Mouse (Mus musculus): Measurements from ENCODE around the gene Eda2r. TPM values are rescaled to one million over a fixed set of nuclear protein-coding genes. Genes with fewer than 3 reads are reported as not detected.

Eda2r gene
- polyA plus RNA-seq (2016; fragmentation: Nextera tagmentation; extraction: Ambion mirVana) = 1.4 and 1.9 TPM in 2 replicates

DNA sequence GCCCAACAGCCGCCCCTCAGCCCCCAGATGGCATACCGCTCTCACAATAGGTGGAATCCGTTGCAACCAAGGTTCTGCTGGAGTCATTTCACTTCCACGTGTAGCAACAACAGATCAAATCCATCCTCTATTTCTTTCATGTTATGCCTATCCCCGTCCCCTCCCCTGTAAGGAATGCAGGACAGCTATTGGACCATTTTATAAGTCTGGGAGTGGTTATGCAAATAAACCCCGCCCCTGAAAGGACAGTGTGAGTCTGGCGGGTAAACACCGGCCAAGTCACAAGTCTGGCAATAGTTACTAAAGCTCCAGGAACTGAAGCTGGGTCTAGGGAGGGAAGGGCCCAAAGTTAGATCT is at the start of gene Eda2r:
Gene Eda2r (minus strand): TSS at position 152 of the 357 bp plus-strand sequence.
- H3K36me3 ChIP-seq = no peaks in the 10 kb centered on the region
- WGBS = 16% methylated on average over 8 of the region's 8 CpGs
- no peaks in the 10 kb centered on the region for H3K27me3 ChIP-seq (ENCODE audit: low read depth, poor library complexity, severe bottlenecking)
- H3K9me3 ChIP-seq (replicated peaks) = no peaks in the 10 kb centered on the region
- 0 out of 2 replicates have a peak, but pooled peaks cover 6% of the 10 kb centered on the region for H3K4me1 ChIP-seq
- H3K27ac ChIP-seq (replicated peaks) = peak within 1 kb of the TSS; percentile 42; the same call in 1 of the 2 replicates
- peak; percentile 31 for DNase-seq (ENCODE audit: low spot score)
- peak within 1 kb of the TSS; percentile 47 for H3K4me3 ChIP-seq

DNA sequence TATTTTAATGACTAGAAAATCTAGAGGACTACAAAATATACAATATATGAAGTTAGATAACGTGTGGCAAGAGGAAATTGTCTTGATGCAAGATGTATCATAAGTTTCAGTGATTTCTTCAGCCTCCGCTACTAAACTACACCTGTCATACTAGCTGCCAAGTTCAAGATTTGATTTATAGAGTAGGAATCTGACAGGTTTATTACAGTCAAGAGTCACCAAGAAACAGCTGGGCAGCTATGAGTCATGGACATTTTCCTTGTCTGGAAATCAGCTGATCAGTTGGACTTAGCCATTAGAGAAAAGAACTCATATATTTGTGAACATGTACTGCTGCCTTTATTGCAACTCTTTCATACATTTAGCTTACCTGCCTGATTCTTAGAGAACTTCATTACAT is 20.9 kb upstream of the Eda2r start:
- 87% methylated on average over 2 of the region's 2 CpGs for WGBS

DNA sequence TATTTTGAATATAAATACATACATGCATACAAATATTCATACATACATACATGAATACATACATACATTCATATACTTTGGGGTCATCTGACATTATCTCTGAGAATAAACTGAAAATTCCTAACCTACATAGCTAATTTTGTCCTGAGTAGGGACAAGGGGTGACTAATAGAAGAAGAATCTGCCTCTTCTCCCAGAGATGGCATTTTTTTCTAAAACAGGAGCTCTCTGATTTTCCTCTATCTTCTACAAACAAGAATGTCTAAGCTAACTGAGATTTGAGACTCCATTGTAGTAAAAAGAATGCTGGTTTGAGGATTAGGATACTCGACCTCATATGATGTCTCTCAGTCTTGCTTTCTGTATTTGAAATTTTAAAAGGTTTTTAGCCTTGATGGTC is 1.1 kb upstream of the Eda2r start:
- DNase-seq (ENCODE audit: low spot score) = no peak
- Histone ChIP-seq H3K36me3 (no peaks in the 10 kb centered on the region), H3K27ac (replicated peaks) (no peak overlapping the region), H3K4me1 (0 out of 2 replicates have a peak, but pooled peaks cover 6% of the 10 kb centered on the region), H3K27me3 (ENCODE audit: low read depth, poor library complexity, severe bottlenecking) (no peaks in the 10 kb centered on the region), H3K9me3 (replicated peaks) (no peaks in the 10 kb centered on the region), H3K4me3 (no peak overlapping the region)
- 76% methylated on average over 1 of the region's 1 CpGs for WGBS

More for the DNA sequence above, 20.9 kb upstream of the Eda2r start:
- H3K4me1 ChIP-seq = no peaks in the 10 kb centered on the region
- H3K9me3 ChIP-seq (replicated peaks) = no peaks in the 10 kb centered on the region
- no peak overlapping the region for H3K27ac ChIP-seq (replicated peaks)
- no peaks in the 10 kb centered on the region for H3K36me3 ChIP-seq
- H3K27me3 ChIP-seq (ENCODE audit: low read depth, poor library complexity, severe bottlenecking) = no peaks in the 10 kb centered on the region
- DNase-seq (ENCODE audit: low spot score) = no peak
- H3K4me3 ChIP-seq = no peak overlapping the region

DNA sequence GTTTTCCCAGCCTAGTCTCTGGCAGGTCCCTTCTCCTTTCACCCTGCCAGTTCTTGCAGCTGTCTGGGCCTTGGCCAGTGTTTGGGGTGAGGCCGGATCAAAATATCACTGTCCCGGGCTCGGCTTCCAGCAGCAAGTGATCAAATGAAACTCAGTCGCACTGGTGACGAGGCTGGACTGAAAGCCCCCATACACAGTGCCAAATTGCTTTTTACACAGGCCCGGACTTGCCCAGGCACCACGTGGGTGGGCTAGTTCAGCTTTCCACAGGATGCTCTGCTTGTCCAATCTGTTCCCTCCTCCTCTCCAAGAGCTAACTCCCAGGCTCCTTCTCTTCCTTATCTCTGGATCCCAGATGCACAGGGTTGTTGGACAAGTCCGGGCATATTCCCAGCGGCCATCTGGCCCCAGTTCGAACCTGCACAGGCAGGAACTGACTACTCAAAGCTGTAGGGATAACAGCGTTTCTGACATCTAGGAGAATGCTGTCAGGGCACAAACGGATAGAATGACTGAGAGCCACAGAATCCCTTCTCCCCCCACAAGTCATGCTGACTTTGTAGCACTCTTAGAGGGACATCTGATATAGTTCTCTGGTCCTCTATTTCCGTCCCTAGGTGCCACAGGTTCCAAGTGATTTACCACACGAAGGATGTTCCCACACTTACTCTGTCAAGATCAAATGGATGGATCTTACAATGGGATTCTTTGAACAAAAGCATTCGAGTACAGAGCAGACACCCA is 523 bp downstream of the Eda2r start:
- H3K9me3 ChIP-seq (replicated peaks) = no peaks in the 10 kb centered on the region
- H3K4me3 ChIP-seq = peak overlapping the region; percentile 47
- peak; percentile 31 for DNase-seq (ENCODE audit: low spot score)
- 33% methylated on average over 15 of the region's 15 CpGs for WGBS
- H3K4me1 ChIP-seq = 0 out of 2 replicates have a peak, but pooled peaks cover 6% of the 10 kb centered on the region
- no peaks in the 10 kb centered on the region for H3K27me3 ChIP-seq (ENCODE audit: low read depth, poor library complexity, severe bottlenecking)
- H3K36me3 ChIP-seq = no peaks in the 10 kb centered on the region
- peak overlapping the region; percentile 42; the same call in 1 of the 2 replicates for H3K27ac ChIP-seq (replicated peaks)

DNA sequence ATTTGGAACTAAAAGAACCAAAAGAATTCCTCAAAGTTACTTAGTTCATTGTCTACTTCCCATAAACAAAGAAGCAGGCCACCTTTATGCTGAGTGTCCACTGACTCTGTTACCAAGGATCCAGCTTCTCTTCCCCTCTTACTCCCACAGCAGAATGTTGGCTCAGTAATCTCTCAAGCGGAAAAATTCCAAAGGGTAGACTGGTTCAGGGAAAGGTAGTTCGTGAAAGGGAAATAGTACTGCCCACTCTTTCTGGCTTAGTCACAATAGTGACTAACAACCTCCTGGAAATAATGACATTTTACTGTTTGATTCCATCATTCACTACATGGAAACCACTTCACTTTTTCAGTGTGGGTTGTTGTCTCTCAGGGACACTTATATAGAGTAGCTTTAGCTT is 4.2 kb downstream of the Eda2r start:
- Histone ChIP-seq H3K27me3 (ENCODE audit: low read depth, poor library complexity, severe bottlenecking) (no peaks in the 10 kb centered on the region), H3K4me1 (0 out of 2 replicates have a peak, but pooled peaks cover 6% of the 10 kb centered on the region), H3K4me3 (no peak overlapping the region), H3K9me3 (replicated peaks) (no peaks in the 10 kb centered on the region), H3K36me3 (no peaks in the 10 kb centered on the region), H3K27ac (replicated peaks) (no peak overlapping the region)
- DNase-seq (ENCODE audit: low spot score) = no peak
- 54% methylated on average over 2 of the region's 2 CpGs for WGBS

DNA sequence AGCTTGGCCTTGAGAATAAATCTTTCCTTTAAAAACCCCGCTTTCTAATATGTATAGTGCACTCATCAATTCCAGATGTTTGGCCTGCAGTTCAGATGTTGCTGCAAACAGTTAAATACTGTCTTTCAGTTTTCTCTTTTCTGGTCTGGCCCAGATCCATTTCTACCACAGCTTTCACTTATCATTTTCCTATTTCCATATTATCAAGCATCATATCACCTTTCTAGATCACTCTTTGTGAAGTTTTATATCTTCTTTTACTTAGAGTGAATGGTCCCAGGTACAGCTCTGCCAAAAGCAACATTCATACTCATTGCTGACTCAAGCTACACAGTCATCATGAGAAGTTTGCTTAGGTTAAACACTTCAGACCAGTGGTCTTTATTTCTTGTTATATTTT is 7.8 kb downstream of the Eda2r start:
- 85% methylated on average over 1 of the region's 1 CpGs for WGBS
- Histone ChIP-seq H3K27me3 (ENCODE audit: low read depth, poor library complexity, severe bottlenecking) (no peaks in the 10 kb centered on the region), H3K4me1 (no peaks in the 10 kb centered on the region), H3K36me3 (no peaks in the 10 kb centered on the region), H3K27ac (replicated peaks) (no peak overlapping the region), H3K4me3 (no peak overlapping the region), H3K9me3 (replicated peaks) (no peaks in the 10 kb centered on the region)
- no peak for DNase-seq (ENCODE audit: low spot score)

DNA sequence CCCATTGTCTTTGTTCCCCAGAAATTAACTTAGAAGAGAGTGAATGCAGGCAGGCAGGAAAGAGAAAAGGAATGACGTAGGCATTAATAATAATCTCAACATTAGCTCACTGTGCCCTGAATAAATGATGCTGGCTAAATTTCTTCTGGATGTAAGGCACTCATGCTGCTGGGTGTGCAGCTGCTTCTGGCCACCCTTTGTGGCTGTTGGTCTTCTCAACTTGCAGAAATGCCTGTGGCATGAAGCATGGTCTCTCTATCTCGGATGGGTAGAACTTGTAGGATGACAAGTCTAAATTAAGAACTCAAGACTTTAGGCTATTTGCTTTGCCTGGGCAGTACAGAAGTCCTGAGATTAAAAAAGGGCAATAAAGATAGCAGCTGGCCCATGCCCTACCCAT is 8.3 kb downstream of the Eda2r start:
- H3K4me3 ChIP-seq = no peak overlapping the region
- H3K4me1 ChIP-seq = no peaks in the 10 kb centered on the region
- WGBS = 86% methylated on average over 2 of the region's 2 CpGs
- no peaks in the 10 kb centered on the region for H3K27me3 ChIP-seq (ENCODE audit: low read depth, poor library complexity, severe bottlenecking)
- no peak for DNase-seq (ENCODE audit: low spot score)
- no peaks in the 10 kb centered on the region for H3K36me3 ChIP-seq
- no peak overlapping the region for H3K27ac ChIP-seq (replicated peaks)
- no peaks in the 10 kb centered on the region for H3K9me3 ChIP-seq (replicated peaks)

DNA sequence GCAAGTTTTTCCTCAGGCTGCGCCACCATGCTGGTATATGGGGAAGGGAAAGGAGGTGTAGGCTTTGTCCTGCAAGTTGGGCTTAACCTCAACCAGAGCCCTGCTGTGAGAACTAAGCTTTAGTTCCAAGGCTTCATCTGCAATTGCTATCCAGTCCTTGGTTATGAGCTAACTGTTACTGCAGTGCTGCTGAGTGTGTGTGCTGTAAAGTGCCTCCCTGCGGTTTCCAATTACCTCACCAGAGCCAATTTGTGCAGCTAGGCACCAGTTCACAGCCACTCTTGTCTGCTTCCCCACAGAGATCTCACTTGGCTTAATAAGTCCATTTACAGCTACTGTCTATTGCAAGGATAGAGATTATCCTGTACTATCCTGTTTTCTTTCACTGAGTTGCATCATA is 16.1 kb downstream of the Eda2r start:
- DNase-seq (ENCODE audit: low spot score) = no peak

DNA sequence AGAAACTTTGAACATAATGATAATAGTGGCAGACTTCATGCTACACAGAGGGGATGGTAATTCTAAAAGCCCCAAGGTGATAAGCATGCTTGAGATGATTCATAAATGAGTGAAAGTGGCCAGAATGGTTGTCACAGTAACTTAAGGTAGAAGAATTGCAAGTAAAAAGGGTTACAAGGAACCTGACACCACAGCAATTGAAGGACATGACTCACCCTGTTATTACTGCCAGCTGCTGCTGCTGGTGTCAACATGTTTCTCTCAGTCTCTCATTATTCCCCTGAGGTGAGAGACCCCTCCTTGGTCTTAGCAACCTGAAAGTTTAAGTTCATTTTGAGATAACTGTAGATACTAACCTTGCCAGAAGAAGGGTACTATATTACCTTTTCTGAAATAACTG is 49.1 kb downstream of the Eda2r start:
- no peak overlapping the region for H3K27ac ChIP-seq (replicated peaks)
- H3K36me3 ChIP-seq = no peaks in the 10 kb centered on the region
- no peaks in the 10 kb centered on the region for H3K4me1 ChIP-seq
- no peaks in the 10 kb centered on the region for H3K9me3 ChIP-seq (replicated peaks)
- no peaks in the 10 kb centered on the region for H3K27me3 ChIP-seq (ENCODE audit: low read depth, poor library complexity, severe bottlenecking)
- H3K4me3 ChIP-seq = no peak overlapping the region
- DNase-seq (ENCODE audit: low spot score) = no peak

More for the DNA sequence above, 16.1 kb downstream of the Eda2r start:
- H3K36me3 ChIP-seq = no peaks in the 10 kb centered on the region
- 56% methylated on average over 2 of the region's 2 CpGs for WGBS
- H3K4me3 ChIP-seq = no peak overlapping the region
- H3K9me3 ChIP-seq (replicated peaks) = no peaks in the 10 kb centered on the region
- no peaks in the 10 kb centered on the region for H3K4me1 ChIP-seq
- no peaks in the 10 kb centered on the region for H3K27me3 ChIP-seq (ENCODE audit: low read depth, poor library complexity, severe bottlenecking)
- no peak overlapping the region for H3K27ac ChIP-seq (replicated peaks)

Measured in midbrain, embryonic 10.5 days (tissue).